Mouse (Mus musculus): ENCODE results near the gene Dock9. TPM values are rescaled to one million over a fixed set of nuclear protein-coding genes. Genes with fewer than 3 reads are reported as not detected.

Gene Dock9
- total and polyA plus RNA-seq, 2 experiments from 2014 or later, result 4.1 to 20.5 TPM

DNA sequence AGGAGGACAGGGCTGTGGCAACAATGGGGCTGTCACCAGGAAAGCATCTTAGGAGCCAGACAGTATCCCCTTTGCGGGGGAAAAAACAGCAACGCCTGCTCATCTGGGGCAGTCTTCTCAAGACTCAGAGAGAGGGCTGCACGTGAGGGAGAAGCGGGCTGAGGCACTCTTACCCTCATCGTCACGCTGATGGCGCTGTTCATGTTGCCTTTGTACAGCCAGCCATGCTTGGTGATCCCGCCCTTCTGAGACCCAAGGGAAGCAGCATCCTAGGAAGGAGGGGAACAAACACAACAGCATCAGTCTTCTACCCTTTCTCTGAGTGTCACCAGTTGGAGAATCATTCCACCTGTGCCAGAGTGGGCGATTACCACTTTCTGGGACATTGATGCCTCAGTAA is 139.1 kb downstream of the Dock9 start:
- Histone ChIP-seq H3K27ac (ENCODE audit: low read depth) (no peak overlapping the region), H3K36me3 (replicated peaks; ENCODE audit: control insufficient read depth, insufficient read depth, low read length) (no peaks in the 10 kb centered on the region), H3K4me3 (ENCODE audit: low read depth, low read length) (no peak overlapping the region), H3K4me2 (ENCODE audit: low read depth, low read length) (no peak overlapping the region), H3K9me3 (replicated peaks; ENCODE audit: control insufficient read depth, low read length) (no peaks in the 10 kb centered on the region), H3K4me1 (ENCODE audit: control insufficient read depth, insufficient read depth) (peaks cover 9% of the 10 kb centered on the region), H3K9ac (replicated peaks; ENCODE audit: low read depth, low read length) (no peak overlapping the region), H3K27me3 (ENCODE audit: control insufficient read depth, insufficient read depth, low read length) (no peaks in the 10 kb centered on the region)
- DNase-seq (ENCODE audit: low spot score), result no peak
- 90% methylated on average over 9 of the region's 9 CpGs for WGBS
- ATAC-seq (ENCODE audit: insufficient read depth, low read depth), result no peak
- TF ChIP-seq CTCF (IDR thresholded peaks at IDR 0.05; ENCODE audit: low read depth), result no peak
- TF ChIP-seq EP300 (IDR thresholded peaks at IDR 0.05; ENCODE audit: low read depth), result no peak

DNA sequence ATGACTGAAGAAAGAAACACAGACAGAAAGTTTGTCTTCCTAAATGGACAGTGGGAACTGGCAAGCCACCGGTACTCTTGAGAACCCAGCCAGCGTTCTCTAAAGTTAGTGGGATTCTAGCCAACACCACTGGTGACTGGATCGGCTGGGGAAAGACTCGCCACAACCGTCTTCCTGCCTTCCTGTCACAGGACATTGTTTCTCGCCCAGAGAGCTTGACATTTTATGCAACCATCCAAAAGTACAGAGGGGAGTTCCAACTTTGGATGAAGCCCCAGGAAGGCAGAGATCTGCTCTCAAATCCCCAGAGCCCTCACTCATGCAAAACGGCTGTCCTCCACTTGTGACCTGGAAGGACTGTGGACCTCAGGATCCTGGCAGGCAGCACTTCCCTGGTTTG is 140.0 kb downstream of the Dock9 start:
- ATAC-seq (ENCODE audit: insufficient read depth, low read depth) (no peak), DNase-seq (ENCODE audit: low spot score) (no peak)
- H3K27me3 ChIP-seq (ENCODE audit: control insufficient read depth, insufficient read depth, low read length), result no peaks in the 10 kb centered on the region
- no peak overlapping the region for H3K4me2 ChIP-seq (ENCODE audit: low read depth, low read length)
- no peak overlapping the region for H3K27ac ChIP-seq (ENCODE audit: low read depth)
- TF ChIP-seq EP300 (IDR thresholded peaks at IDR 0.05; ENCODE audit: low read depth) (no peak), CTCF (IDR thresholded peaks at IDR 0.05; ENCODE audit: low read depth) (no peak)
- peaks cover 15% of the 10 kb centered on the region for H3K4me1 ChIP-seq (ENCODE audit: control insufficient read depth, insufficient read depth)
- H3K4me3 ChIP-seq (ENCODE audit: low read depth, low read length), result no peak overlapping the region
- no peak overlapping the region for H3K9ac ChIP-seq (replicated peaks; ENCODE audit: low read depth, low read length)
- no peaks in the 10 kb centered on the region for H3K36me3 ChIP-seq (replicated peaks; ENCODE audit: control insufficient read depth, insufficient read depth, low read length)
- WGBS, result 17% methylated on average over 7 of the region's 7 CpGs
- no peaks in the 10 kb centered on the region for H3K9me3 ChIP-seq (replicated peaks; ENCODE audit: control insufficient read depth, low read length)

DNA sequence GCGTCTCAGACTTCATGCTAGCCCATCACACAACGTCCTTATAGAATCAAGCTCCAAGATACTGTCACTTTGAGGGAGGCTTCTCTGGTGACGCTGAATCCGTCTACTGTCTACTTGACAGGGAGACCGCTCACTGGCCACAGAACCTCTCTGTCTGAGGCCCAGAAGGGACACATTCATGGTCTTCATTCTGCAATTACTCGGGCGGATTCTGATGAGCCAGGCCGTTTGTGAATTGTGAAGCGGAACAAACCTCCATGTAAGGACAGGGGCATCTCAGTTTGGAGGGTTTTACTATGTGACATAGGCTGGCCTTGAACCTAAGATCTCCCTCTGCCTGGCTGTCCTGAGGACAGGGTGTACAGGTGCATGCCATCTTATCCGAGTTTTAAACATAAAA is 140.7 kb downstream of the Dock9 start:
- Histone ChIP-seq H3K36me3 (replicated peaks; ENCODE audit: control insufficient read depth, insufficient read depth, low read length) (no peaks in the 10 kb centered on the region), H3K4me1 (ENCODE audit: control insufficient read depth, insufficient read depth) (peaks cover 15% of the 10 kb centered on the region), H3K9ac (replicated peaks; ENCODE audit: low read depth, low read length) (no peak overlapping the region), H3K27me3 (ENCODE audit: control insufficient read depth, insufficient read depth, low read length) (no peaks in the 10 kb centered on the region), H3K4me3 (ENCODE audit: low read depth, low read length) (no peak overlapping the region), H3K4me2 (ENCODE audit: low read depth, low read length) (no peak overlapping the region), H3K27ac (ENCODE audit: low read depth) (no peak overlapping the region), H3K9me3 (replicated peaks; ENCODE audit: control insufficient read depth, low read length) (no peaks in the 10 kb centered on the region)
- WGBS, result 92% methylated on average over 10 of the region's 10 CpGs
- no peak for TF ChIP-seq CTCF (IDR thresholded peaks at IDR 0.05; ENCODE audit: low read depth)
- no peak for TF ChIP-seq EP300 (IDR thresholded peaks at IDR 0.05; ENCODE audit: low read depth)
- DNase-seq (ENCODE audit: low spot score) (no peak), ATAC-seq (ENCODE audit: insufficient read depth, low read depth) (no peak)

GRCm38 (mm10) chr14:121654977-121655376 is 142.7 kb downstream of the Dock9 start:
- no peak for TF ChIP-seq EP300 (IDR thresholded peaks at IDR 0.05; ENCODE audit: low read depth)
- TF ChIP-seq CTCF (IDR thresholded peaks at IDR 0.05; ENCODE audit: low read depth), result no peak
- H3K9ac ChIP-seq (replicated peaks; ENCODE audit: low read depth, low read length), result no peak overlapping the region
- H3K9me3 ChIP-seq (replicated peaks; ENCODE audit: control insufficient read depth, low read length), result no peaks in the 10 kb centered on the region
- no peaks in the 10 kb centered on the region for H3K27me3 ChIP-seq (ENCODE audit: control insufficient read depth, insufficient read depth, low read length)
- no peak overlapping the region for H3K4me2 ChIP-seq (ENCODE audit: low read depth, low read length)
- DNase-seq (ENCODE audit: low spot score), result no peak
- no peak overlapping the region for H3K27ac ChIP-seq (ENCODE audit: low read depth)
- no peak overlapping the region for H3K4me3 ChIP-seq (ENCODE audit: low read depth, low read length)
- no peak for ATAC-seq (ENCODE audit: insufficient read depth, low read depth)
- 55% methylated on average over 2 of the region's 2 CpGs for WGBS
- peaks cover 15% of the 10 kb centered on the region for H3K4me1 ChIP-seq (ENCODE audit: control insufficient read depth, insufficient read depth)
- no peaks in the 10 kb centered on the region for H3K36me3 ChIP-seq (replicated peaks; ENCODE audit: control insufficient read depth, insufficient read depth, low read length)

GRCm38 (mm10) chr14:121654416-121654967 is 143.1 kb downstream of the Dock9 start:
- Histone ChIP-seq H3K4me3 (ENCODE audit: low read depth, low read length) (no peak overlapping the region), H3K9me3 (replicated peaks; ENCODE audit: control insufficient read depth, low read length) (no peaks in the 10 kb centered on the region), H3K27me3 (ENCODE audit: control insufficient read depth, insufficient read depth, low read length) (no peaks in the 10 kb centered on the region), H3K27ac (ENCODE audit: low read depth) (no peak overlapping the region), H3K36me3 (replicated peaks; ENCODE audit: control insufficient read depth, insufficient read depth, low read length) (no peaks in the 10 kb centered on the region), H3K4me2 (ENCODE audit: low read depth, low read length) (no peak overlapping the region), H3K9ac (replicated peaks; ENCODE audit: low read depth, low read length) (no peak overlapping the region), H3K4me1 (ENCODE audit: control insufficient read depth, insufficient read depth) (peaks cover 15% of the 10 kb centered on the region)
- ATAC-seq (ENCODE audit: insufficient read depth, low read depth) (no peak), DNase-seq (ENCODE audit: low spot score) (no peak)
- TF ChIP-seq CTCF (IDR thresholded peaks at IDR 0.05; ENCODE audit: low read depth) (no peak), EP300 (IDR thresholded peaks at IDR 0.05; ENCODE audit: low read depth) (no peak)
- WGBS, result 59% methylated on average over 7 of the region's 7 CpGs

- H3K4me2 ChIP-seq (ENCODE audit: low read depth, low read length), result peak overlapping the region; percentile 37; the same call in 1 of the 2 replicates
- no peak overlapping the region for H3K4me3 ChIP-seq (ENCODE audit: low read depth, low read length)
- no peak overlapping the region for H3K27ac ChIP-seq (ENCODE audit: low read depth)
- TF ChIP-seq EP300 (IDR thresholded peaks at IDR 0.05; ENCODE audit: low read depth) (no peak), CTCF (IDR thresholded peaks at IDR 0.05; ENCODE audit: low read depth) (no peak)
- ATAC-seq (ENCODE audit: insufficient read depth, low read depth) (no peak), DNase-seq (ENCODE audit: low spot score) (no peak)
- no peak overlapping the region for H3K9ac ChIP-seq (replicated peaks; ENCODE audit: low read depth, low read length)
- 43% methylated on average over 10 of the region's 10 CpGs for WGBS
- H3K36me3 ChIP-seq (replicated peaks; ENCODE audit: control insufficient read depth, insufficient read depth, low read length), result no peaks in the 10 kb centered on the region
- no peaks in the 10 kb centered on the region for H3K27me3 ChIP-seq (ENCODE audit: control insufficient read depth, insufficient read depth, low read length)
- H3K9me3 ChIP-seq (replicated peaks; ENCODE audit: control insufficient read depth, low read length), result no peaks in the 10 kb centered on the region
- peaks cover 21% of the 10 kb centered on the region for H3K4me1 ChIP-seq (ENCODE audit: control insufficient read depth, insufficient read depth)
These were observed 143.9 kb downstream of the Dock9 start for GRCm38 (mm10) chr14:121653717-121654116.

Data from heart, postnatal 0 days (tissue).